Comparison of ENCODE assay signal across 8 mouse cellular contexts in the genomic region with DNA sequence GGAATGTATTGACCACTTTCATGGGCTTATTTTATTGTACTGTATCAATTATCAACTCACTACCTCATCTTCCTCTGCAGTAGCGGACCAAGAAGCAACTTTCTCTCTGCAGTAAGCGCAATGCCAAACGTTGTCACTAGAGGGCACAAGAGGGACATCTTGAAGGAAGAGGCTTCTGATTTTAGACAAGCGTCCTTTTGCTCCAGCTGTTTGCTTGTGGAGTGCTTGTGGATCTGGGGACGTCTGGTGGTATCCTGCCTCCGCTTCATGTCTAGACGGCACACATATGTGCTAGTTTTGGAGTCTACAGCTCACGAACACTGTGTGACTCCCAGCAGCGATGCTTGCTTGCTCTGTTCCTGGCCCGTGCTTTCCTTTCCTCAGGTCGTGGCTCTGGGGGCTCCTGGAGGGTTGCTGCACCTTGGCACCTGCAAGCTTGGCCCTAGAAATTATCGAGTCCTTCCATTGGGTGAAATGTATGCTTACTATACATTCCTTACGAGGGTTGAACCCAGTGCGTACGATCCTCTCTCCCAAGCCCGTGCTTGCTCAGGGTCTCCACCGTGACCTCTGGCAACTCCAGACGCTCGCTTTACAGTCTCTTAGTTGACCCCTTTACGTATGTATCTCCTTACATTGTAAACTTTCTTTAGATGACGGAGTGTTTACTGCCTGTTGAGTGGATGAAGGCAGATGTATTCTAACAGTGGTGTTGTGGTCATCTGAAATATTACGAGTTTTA.
DNase-seq lines count a peak whose midpoint lies in the region; ATAC-seq and TF ChIP-seq lines count a peak whose summit lies in the region.

No protein-coding gene starts in this region.

- peak; percentile 49 for DNase-seq in kidney, adult 11 months
- DNase-seq in embryo, embryonic 10 days (ENCODE audit: low spot score): peak; percentile 93
- peak; percentile 87 for DNase-seq in gastrocnemius, postnatal 10 days
- DNase-seq in intestine, embryonic 14.5 days (ENCODE audit: low spot score): peak; percentile 98
- peak; percentile 90 to 96 for DNase-seq in left cerebral cortex, postnatal 14 days (ENCODE audit: low spot score in 2 of 2)

- WGBS in kidney, embryonic 14.5 days: 51% methylated on average over 22 of the region's 22 CpGs
- 49% methylated on average over 22 of the region's 22 CpGs for WGBS in intestine, embryonic 14.5 days
- WGBS in midbrain, embryonic 13.5 days: 64% methylated on average over 22 of the region's 22 CpGs
- 53% methylated on average over 22 of the region's 22 CpGs for WGBS in small intestine, adult 2 months

- no peaks in the 10 kb centered on the region for H3K27me3 ChIP-seq in kidney, embryonic 14.5 days (ENCODE audit: control insufficient read depth, insufficient read depth, low read length)
- no peaks in the 10 kb centered on the region for H3K27me3 ChIP-seq in intestine, embryonic 14.5 days (replicated peaks; ENCODE audit: control insufficient read depth, insufficient read depth, low read length)
- no peaks in the 10 kb centered on the region for H3K27me3 ChIP-seq in midbrain, embryonic 13.5 days
- no peaks in the 10 kb centered on the region for H3K27me3 ChIP-seq in small intestine, adult 2 months (ENCODE audit: control insufficient read depth, insufficient read depth, low read length)

- intact Hi-C loops in left cerebral cortex, postnatal 14 days (cut with DNase I): loop anchor here (5.0 kb wide), 1 partner anchor 1038 kb away; no protein-coding TSS in a partner anchor

- no peak overlapping the region for H3K27ac ChIP-seq in kidney, embryonic 14.5 days (ENCODE audit: low read depth, low read length)
- no peak overlapping the region for H3K27ac ChIP-seq in intestine, embryonic 14.5 days (ENCODE audit: low read depth)
- H3K27ac ChIP-seq in midbrain, embryonic 13.5 days: no peak overlapping the region
- no peak overlapping the region for H3K27ac ChIP-seq in small intestine, adult 2 months (ENCODE audit: insufficient read depth, low read depth, low read length)

- TF ChIP-seq POLR2A in small intestine, adult 2 months (IDR thresholded peaks at IDR 0.05; ENCODE audit: low read depth, low read length): no peak

- H3K9me3 ChIP-seq in kidney, embryonic 14.5 days (ENCODE audit: control insufficient read depth, low read length): no peaks in the 10 kb centered on the region
- no peaks in the 10 kb centered on the region for H3K9me3 ChIP-seq in intestine, embryonic 14.5 days (ENCODE audit: control insufficient read depth, low read length)
- H3K9me3 ChIP-seq in midbrain, embryonic 13.5 days: no peaks in the 10 kb centered on the region

- H3K4me2 ChIP-seq in kidney, embryonic 14.5 days (replicated peaks; ENCODE audit: low read depth, low read length): no peak overlapping the region
- H3K4me2 ChIP-seq in intestine, embryonic 14.5 days (ENCODE audit: low read length): no peak overlapping the region
- H3K4me2 ChIP-seq in midbrain, embryonic 13.5 days (replicated peaks): no peak overlapping the region

- no peaks in the 10 kb centered on the region for H3K36me3 ChIP-seq in kidney, embryonic 14.5 days (ENCODE audit: control insufficient read depth, insufficient read depth, low read length)
- no peaks in the 10 kb centered on the region for H3K36me3 ChIP-seq in intestine, embryonic 14.5 days (ENCODE audit: control insufficient read depth, insufficient read depth, low read length)
- H3K36me3 ChIP-seq in midbrain, embryonic 13.5 days: no peaks in the 10 kb centered on the region
- no peaks in the 10 kb centered on the region for H3K36me3 ChIP-seq in small intestine, adult 2 months (ENCODE audit: control insufficient read depth, insufficient read depth, low read length)

- H3K4me3 ChIP-seq in kidney, embryonic 14.5 days (ENCODE audit: low read length): no peak overlapping the region
- no peak overlapping the region for H3K4me3 ChIP-seq in intestine, embryonic 14.5 days (ENCODE audit: low read depth, low read length)
- no peak overlapping the region for H3K4me3 ChIP-seq in midbrain, embryonic 13.5 days (replicated peaks)
- H3K4me3 ChIP-seq in small intestine, adult 2 months (ENCODE audit: low read depth, low read length): no peak overlapping the region

- no peak overlapping the region for H3K9ac ChIP-seq in kidney, embryonic 14.5 days (ENCODE audit: low read depth, low read length)
- H3K9ac ChIP-seq in intestine, embryonic 14.5 days (ENCODE audit: low read length): no peak overlapping the region
- no peak overlapping the region for H3K9ac ChIP-seq in midbrain, embryonic 13.5 days (replicated peaks)

- H3K4me1 ChIP-seq in kidney, embryonic 14.5 days (ENCODE audit: control insufficient read depth, insufficient read depth, low read length): no peaks in the 10 kb centered on the region
- H3K4me1 ChIP-seq in intestine, embryonic 14.5 days (replicated peaks; ENCODE audit: control insufficient read depth, insufficient read depth, low read length): no peaks in the 10 kb centered on the region
- no peaks in the 10 kb centered on the region for H3K4me1 ChIP-seq in midbrain, embryonic 13.5 days (replicated peaks)
- no peaks in the 10 kb centered on the region; the same call in 1 of the 2 replicates for H3K4me1 ChIP-seq in small intestine, adult 2 months (ENCODE audit: control insufficient read depth, insufficient read depth, insufficient read length, low read length)

- TF ChIP-seq CTCF in small intestine, adult 2 months (IDR thresholded peaks at IDR 0.05; ENCODE audit: extremely low read depth, insufficient read length, insufficient replicate concordance, low read depth, low read length): peak; percentile 33; the same call in 1 of the 2 replicates

- no peak for ATAC-seq in kidney, embryonic 14.5 days (ENCODE audit: low FRiP score, low TSS enrichment)
- no peak for ATAC-seq in intestine, embryonic 14.5 days (replicated peaks; ENCODE audit: low FRiP score, low TSS enrichment, low read depth)
- ATAC-seq in midbrain, embryonic 13.5 days: peak; percentile 50; the same call in 1 of the 2 replicates
